Mouse (Mus musculus) C2C12 (cell line): ENCODE data around the gene Znhit1. TPM values are rescaled to one million over a fixed set of nuclear protein-coding genes. Genes with fewer than 3 reads are reported as not detected.
A peak's percentile ranks its signal among the peaks of the same experiment; 100 is the strongest.

Experiments
- H3K27me3 ChIP-seq: one replicate; pipeline ENCODE4 v1.6.1; 2011; ENCODE audit not compliant: control insufficient read depth, insufficient read depth, insufficient read length
- H3K36me3 ChIP-seq: one replicate; pipeline ENCODE4 v1.6.1; 2011; ENCODE audit not compliant: control insufficient read depth, insufficient read depth
- H3K4me3 ChIP-seq: one replicate; pipeline ENCODE4 v1.5.1; 2011; ENCODE audit warnings: mild to moderate bottlenecking, control low read depth; ENCODE audit not compliant: poor library complexity, insufficient read depth, severe bottlenecking
- H3K79me2 ChIP-seq: one replicate; pipeline ENCODE4 v1.6.1; 2011; ENCODE audit not compliant: control insufficient read depth, insufficient read depth
- H3K79me3 ChIP-seq: one replicate; pipeline ENCODE4 v1.6.1; 2011; ENCODE audit warnings: low read depth, control low read depth
- H3ac ChIP-seq: one replicate; pipeline ENCODE3; 2011; ENCODE audit warnings: low read depth; ENCODE audit not compliant: control insufficient read depth, insufficient read length
- CEBPB ChIP-seq: IDR thresholded peaks from one replicate; pipeline ENCODE4 v1.6.1; 2011; ENCODE audit warnings: low read depth, mild to moderate bottlenecking, control low read depth, moderate library complexity
- CTCF ChIP-seq: IDR thresholded peaks from one replicate; pipeline ENCODE4 v1.5.1; 2011; ENCODE audit not compliant: control insufficient read depth, insufficient read depth, insufficient read length
- FOSL1 ChIP-seq: IDR thresholded peaks from one replicate; pipeline ENCODE4 v1.8.0; 2011; ENCODE audit warnings: mild to moderate bottlenecking, low read length; ENCODE audit not compliant: poor library complexity, insufficient read depth, severe bottlenecking
- MAX ChIP-seq: IDR thresholded peaks from one replicate; pipeline ENCODE4 v1.6.1; 2011; ENCODE audit warnings: mild to moderate bottlenecking, control low read depth
- MYOD1 ChIP-seq: IDR thresholded peaks from one replicate; pipeline ENCODE4 v1.6.1; 2011; ENCODE audit warnings: low read depth; ENCODE audit not compliant: control insufficient read depth, insufficient read length
- MYOG ChIP-seq: IDR thresholded peaks from one replicate; pipeline ENCODE4 v1.6.1; 2011; ENCODE audit not compliant: control insufficient read depth, insufficient read length; ENCODE audit errors: extremely low read depth
- USF1 ChIP-seq: IDR thresholded peaks from one replicate; pipeline ENCODE4 v1.6.1; 2011; ENCODE audit warnings: low read depth, mild to moderate bottlenecking, control low read depth, moderate library complexity
- polyA plus RNA-seq: library from polyadenylated mRNA; unstranded; fragments of >200 nt; fragmentation: generic; extraction: Trizol; gene quantifications from one replicate; pipeline ENCODE4 v1.2.1, GENCODE M21; 2012; ENCODE audit warnings: missing spikeins

Znhit1 gene
- polyA plus RNA-seq, 1 experiment, result 101 TPM

DNA sequence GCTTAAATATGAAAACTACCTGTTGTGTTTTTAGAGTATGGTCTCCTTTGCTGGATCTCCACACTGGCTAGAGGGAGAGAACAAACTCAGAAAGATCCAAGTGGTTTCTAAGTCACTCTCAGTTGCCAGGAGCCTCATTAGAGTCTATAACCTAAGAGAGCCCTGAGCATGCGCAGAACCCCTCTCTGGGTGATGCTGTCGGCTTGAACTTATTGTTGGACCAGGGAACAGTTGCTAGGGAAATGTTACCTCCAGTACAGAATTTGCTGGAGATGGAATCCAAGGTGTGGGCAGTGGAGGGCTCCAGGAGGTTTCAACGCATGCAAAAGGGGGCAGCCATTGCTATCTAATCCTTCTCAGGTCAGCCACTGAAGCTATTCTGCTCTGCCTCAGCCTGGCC is 36.5 kb upstream of the Znhit1 start:
- no peak overlapping the region for H3ac ChIP-seq
- H3K27me3 ChIP-seq, result no peaks in the 10 kb centered on the region
- no peaks in the 10 kb centered on the region for H3K36me3 ChIP-seq
- H3K79me3 ChIP-seq, result no peaks in the 10 kb centered on the region
- no peak overlapping the region for H3K4me3 ChIP-seq
- no peak for TF ChIP-seq MAX
- no peak for TF ChIP-seq USF1
- no peak for TF ChIP-seq CEBPB
- TF ChIP-seq MYOD1, result no peak
- no peak for TF ChIP-seq MYOG
- TF ChIP-seq CTCF, result no peak
- no peak for TF ChIP-seq FOSL1
- H3K79me2 ChIP-seq, result no peaks in the 10 kb centered on the region

DNA sequence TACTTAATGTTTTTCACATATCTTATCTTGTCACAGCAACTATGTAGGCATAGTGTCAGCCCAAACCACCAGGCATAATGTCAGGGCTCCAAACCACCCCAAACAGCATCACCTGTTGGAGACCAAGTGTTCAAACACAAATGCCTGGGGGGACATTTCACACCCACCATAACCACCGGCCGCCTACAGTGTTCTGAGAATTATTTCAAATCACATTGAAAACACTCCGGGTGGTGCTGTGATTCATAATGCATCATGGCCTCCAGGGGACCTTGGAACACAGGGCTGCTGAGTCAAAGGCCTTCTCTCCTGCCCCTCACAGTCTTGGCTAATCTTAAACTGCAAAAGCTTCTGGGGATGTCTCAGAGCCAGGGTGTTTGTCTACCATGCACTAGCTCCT is 28.1 kb upstream of the Znhit1 start:
- Histone ChIP-seq H3K4me3 (no peak overlapping the region), H3ac (no peak overlapping the region), H3K27me3 (no peaks in the 10 kb centered on the region), H3K36me3 (no peaks in the 10 kb centered on the region), H3K79me2 (no peaks in the 10 kb centered on the region), H3K79me3 (no peaks in the 10 kb centered on the region)
- peak; percentile 61 for TF ChIP-seq FOSL1
- TF ChIP-seq MYOG, result no peak
- peak; percentile 75 for TF ChIP-seq MYOD1

DNA sequence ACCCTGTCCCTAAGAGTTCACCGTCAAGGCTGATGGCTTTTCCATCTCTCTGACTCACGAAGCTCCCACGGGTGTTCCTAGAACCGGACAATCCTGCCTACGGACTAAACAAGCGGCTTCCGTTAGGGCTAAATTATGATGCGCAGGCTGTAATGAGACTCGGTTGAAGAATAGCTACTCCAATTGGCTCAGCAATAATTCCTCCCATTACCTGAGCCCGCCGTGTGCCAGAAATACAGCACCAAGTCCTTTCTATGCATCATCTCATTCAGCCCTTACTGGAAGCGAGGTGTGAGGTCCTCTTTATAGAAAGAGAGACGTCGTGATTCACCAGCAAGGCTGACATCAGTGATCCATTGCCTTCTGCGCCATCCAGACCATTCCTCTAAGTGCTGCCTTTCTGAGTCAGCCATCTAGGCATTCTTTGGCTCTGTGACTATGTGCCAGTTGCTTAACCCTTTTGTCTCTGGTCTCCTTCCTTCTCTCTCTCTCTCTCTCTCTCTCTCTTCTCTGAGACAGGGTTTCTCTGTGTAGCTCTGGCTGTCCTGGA is 24.7 kb upstream of the Znhit1 start:
- TF ChIP-seq USF1 (no peak), MYOG (no peak), CEBPB (no peak), MYOD1 (no peak), MAX (no peak), FOSL1 (no peak), CTCF (no peak)
- H3K4me3 ChIP-seq, result no peak overlapping the region
- H3K36me3 ChIP-seq, result no peaks in the 10 kb centered on the region
- H3K79me3 ChIP-seq, result no peaks in the 10 kb centered on the region
- no peaks in the 10 kb centered on the region for H3K79me2 ChIP-seq
- peaks cover 3% of the 10 kb centered on the region for H3K27me3 ChIP-seq
- H3ac ChIP-seq, result no peak overlapping the region

DNA sequence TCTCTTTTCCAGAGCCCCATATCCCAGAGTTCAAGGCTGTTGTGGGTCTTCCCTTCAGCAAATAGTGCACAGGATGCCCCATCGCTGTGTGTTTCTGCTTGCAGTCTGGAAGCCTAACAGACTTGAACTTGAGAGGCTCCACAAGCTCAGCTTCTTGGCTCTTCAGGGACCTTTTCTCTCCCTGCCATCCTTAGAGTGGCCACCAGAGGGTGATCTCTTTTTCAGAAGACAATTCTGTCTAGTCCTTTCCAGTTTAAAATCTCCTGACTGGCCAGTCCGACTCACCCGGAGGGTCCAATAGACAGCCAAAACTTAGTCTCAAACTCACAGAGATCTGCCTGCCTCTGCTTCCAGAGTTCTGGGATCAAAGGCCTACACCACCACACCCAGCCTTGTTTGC is 22.2 kb upstream of the Znhit1 start:
- Histone ChIP-seq H3K4me3 (no peak overlapping the region), H3K36me3 (no peaks in the 10 kb centered on the region), H3ac (no peak overlapping the region), H3K79me2 (no peaks in the 10 kb centered on the region), H3K27me3 (peaks cover 3% of the 10 kb centered on the region), H3K79me3 (no peaks in the 10 kb centered on the region)
- TF ChIP-seq MYOG (no peak), CEBPB (no peak), USF1 (no peak), FOSL1 (no peak), MYOD1 (no peak), CTCF (no peak), MAX (no peak)

DNA sequence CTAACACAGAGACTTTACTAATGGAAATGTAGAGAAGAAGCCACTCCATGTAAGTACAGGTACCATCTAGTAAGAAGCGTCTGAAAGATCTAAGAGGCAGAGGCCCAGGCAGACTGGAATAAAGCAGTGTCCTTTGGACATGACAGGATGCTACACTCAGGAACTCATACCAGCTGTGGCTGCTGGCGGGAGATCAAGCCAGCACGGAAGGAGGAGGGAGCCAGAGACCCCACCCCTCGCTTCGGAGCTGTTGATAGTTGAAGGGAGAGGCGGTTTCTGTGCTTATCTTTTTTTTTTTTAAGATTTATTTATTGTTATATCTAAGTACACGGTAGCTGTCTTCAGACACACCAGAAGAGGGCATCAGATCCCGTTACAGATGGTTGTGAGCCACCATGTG is 19.5 kb upstream of the Znhit1 start:
- Histone ChIP-seq H3K36me3 (no peaks in the 10 kb centered on the region), H3K79me3 (no peaks in the 10 kb centered on the region), H3K79me2 (no peaks in the 10 kb centered on the region), H3K27me3 (peaks cover 3% of the 10 kb centered on the region), H3K4me3 (no peak overlapping the region), H3ac (no peak overlapping the region)
- TF ChIP-seq CTCF, result no peak

DNA sequence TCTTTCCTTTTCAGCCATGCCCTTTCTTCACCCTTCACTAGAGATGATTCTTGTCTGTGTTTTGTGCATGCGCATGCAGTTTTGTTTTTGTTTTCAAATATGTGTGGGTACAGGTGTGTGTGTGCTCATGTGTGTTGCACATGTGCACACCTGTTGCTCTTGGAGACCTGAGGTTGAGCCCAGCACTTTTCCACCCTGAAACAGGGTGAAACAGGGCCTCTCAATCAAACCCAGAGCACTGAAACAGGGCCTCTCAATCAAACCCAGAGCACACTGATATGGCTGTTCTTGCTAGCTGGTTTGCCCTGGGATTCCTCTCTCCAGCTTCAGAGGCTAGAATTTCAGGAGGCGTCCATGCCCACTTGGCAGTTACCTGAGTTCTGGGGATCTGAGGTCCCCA is 12.8 kb upstream of the Znhit1 start:
- Histone ChIP-seq H3K79me3 (no peaks in the 10 kb centered on the region), H3K27me3 (no peaks in the 10 kb centered on the region), H3K36me3 (no peaks in the 10 kb centered on the region), H3ac (no peak overlapping the region), H3K4me3 (no peak overlapping the region), H3K79me2 (no peaks in the 10 kb centered on the region)
- TF ChIP-seq USF1, result no peak
- TF ChIP-seq CTCF, result no peak
- no peak for TF ChIP-seq CEBPB

GRCm38 (mm10) chr5:136999449-136999848 is 11.6 kb upstream of the Znhit1 start:
- H3K36me3 ChIP-seq, result peaks cover 8% of the 10 kb centered on the region
- H3K27me3 ChIP-seq, result no peaks in the 10 kb centered on the region
- no peak overlapping the region for H3K4me3 ChIP-seq
- TF ChIP-seq MYOD1 (no peak), MYOG (no peak), FOSL1 (no peak), CEBPB (no peak), CTCF (no peak), MAX (no peak), USF1 (no peak)
- no peaks in the 10 kb centered on the region for H3K79me3 ChIP-seq
- H3K79me2 ChIP-seq, result no peaks in the 10 kb centered on the region
- H3ac ChIP-seq, result no peak overlapping the region
